Mouse (Mus musculus) kidney, adult 8-10 months (tissue): ENCODE data around the gene Angpt4.

Experiments used
- DNase-seq, 2 experiments: peaks; one replicate each; pipeline ENCODE4 v3.0.0; 2022

Angpt4 gene

DNA sequence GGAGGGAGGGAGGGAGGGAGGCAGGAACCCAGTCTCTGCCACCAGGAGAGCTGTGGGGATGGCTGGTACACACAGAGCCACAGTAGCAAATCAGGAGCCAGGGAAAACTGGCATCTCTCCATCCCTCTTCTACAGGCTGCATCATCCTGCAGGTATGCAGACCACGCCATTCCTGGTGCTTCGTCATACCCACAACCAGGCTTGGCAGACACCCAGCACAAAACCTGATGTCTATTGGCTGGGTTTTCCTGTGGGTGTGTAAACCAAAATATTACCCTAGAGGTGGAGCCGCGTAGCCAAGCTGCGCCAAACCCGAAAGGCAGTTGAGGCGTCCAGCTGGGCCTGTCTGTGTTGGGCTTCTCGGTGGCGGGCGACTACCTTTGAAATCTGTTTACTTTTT, 51.5 kb downstream of the Angpt4 start:
- peak; percentile 70 to 82 for DNase-seq

DNA sequence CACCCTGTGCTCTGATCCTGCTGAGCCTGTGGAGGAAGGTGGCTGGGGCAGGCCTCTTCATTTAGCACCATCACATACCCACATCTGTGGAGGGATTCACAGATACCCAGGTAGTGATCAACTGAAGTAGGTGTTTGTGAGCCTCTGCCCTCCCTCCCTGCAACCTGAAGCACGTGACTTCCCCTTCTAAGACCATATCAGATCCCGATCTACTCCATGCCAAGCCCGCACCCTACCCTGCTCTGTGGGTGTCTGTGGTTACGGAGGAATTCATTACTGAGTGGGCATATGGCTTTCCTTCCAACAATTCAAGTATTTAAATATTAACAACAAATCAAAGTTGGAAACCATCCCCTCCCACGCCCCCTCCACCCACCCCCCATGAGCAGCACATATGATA, 52.3 kb downstream of the Angpt4 start:
- no peak for DNase-seq

DNA sequence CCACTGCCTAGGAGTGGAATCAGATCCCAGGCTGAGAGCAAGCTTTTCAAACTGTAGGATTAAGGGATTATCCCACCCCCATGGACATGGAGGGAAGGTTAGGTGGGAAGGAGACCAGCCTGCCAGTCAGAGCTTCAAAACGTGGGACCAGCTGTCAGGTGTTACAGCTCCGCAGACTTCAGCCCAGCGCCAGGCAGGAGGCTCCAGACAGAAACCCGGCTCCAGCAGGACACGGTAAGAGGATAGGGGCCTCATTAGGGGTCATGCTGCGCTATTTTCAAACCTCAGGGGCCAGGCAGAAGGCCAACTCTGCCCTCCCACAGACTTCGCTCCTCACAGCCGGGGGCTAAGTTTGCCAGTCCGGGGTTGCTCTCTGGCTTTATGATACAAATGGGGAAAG, 53.0 kb downstream of the Angpt4 start:
- no peak for DNase-seq

DNA sequence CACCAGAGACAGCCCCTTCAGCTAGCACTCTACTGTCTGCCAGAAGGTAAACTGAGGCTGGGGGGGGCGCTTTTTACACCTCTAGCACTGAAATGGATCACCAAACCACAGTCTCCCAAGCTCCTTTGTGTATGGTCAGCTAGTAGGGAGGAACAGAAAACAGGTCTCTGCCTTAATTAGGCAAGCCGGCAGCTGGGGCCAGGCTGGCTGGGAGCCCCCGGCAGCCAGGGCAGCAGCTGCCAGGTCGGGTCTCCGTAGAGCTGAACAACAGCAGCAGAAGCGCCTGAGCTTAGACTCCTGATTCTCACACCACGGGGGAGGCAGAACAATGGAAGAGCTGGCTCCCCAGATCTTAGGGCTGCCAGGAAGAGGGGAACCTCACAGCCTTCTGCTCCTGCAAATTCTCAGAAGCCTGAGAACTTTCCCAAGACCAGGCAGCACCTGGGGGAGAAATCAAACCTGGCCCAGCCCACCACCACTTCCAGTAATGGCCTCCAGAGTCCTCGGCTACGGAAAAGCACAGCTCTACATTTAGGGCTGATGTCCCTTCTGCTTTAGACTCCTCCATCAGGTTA, 56.3 kb downstream of the Angpt4 start:
- no peak for DNase-seq

DNA sequence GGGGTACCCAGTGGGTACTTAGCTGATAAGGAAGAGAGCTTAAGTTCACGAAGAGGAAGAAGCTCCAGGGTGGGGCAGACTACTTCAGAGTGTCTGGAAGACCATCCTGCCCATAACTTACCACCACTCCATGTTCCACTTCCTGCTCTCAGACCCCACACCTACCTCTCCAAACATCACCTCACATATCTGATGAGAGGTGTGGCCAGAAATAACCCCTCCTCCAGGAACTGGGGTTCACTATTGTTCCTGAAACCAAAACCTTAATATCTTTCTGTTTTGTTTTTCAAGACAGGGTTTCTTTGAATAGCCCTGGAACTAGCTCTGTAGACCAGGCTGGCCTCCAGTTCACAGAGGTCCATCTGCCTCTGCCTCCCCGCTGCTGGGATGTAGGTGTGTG, 56.8 kb downstream of the Angpt4 start:
- DNase-seq = no peak

DNA sequence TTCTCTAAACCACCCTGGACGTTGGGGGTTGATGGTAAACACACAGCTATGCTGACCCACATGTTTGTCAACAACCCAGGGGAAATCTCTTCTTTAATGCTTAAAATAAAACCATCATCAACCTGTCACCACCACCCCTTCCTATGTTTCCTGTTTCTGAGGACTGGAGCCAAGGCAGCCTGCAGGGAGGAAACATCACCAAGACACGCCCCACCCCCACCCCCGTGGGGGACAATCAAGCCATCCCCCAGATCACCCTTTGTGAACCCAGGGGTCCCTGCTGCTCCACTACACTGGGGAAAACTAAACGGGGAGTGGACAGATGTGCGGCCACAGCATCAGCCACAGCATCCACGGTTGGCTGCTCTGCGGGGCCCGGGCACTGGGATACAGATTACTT, 57.4 kb downstream of the Angpt4 start:
- DNase-seq = peak in 1 of 2 experiments; percentile 38

DNA sequence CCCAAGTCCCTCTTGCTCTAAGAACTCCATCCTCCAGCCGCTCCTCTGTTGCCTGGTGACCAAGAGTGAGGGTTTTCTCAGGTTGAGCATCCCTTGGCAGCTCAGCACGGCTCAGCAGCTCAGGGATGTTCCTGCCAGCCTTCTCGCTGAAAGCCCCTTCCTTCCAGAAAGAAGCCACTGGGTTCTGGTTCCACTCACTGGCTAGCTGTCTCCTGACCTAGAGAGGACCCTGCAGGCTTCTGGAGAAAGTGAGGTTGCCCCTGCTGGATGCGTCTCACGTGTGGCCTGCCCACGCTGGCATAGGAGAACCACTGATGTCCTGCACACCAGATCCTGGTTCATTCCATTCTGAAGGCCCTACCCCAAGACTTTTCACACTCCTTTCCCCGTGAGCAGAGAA, 58.0 kb downstream of the Angpt4 start:
- DNase-seq = no peak

DNA sequence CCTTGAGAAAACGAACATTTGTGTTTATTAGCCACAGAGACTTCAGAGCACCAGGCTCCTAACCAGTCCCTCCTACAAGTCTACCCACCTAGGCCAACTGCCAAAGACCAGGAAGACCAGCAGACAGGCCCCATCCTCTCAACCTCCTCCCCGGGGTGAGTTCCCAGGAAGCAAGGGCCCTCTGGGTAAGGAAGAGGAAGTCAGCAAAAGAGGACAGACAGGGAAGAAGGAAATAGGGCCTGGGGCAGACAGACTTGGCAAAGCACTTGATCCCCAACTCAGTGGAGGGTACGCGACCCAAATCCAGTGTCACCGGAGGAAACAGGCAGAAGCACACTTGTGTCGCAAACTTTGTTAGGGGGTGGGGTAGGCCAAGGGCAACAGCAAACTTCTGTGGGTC, 58.4 kb downstream of the Angpt4 start:
- DNase-seq = no peak

DNA sequence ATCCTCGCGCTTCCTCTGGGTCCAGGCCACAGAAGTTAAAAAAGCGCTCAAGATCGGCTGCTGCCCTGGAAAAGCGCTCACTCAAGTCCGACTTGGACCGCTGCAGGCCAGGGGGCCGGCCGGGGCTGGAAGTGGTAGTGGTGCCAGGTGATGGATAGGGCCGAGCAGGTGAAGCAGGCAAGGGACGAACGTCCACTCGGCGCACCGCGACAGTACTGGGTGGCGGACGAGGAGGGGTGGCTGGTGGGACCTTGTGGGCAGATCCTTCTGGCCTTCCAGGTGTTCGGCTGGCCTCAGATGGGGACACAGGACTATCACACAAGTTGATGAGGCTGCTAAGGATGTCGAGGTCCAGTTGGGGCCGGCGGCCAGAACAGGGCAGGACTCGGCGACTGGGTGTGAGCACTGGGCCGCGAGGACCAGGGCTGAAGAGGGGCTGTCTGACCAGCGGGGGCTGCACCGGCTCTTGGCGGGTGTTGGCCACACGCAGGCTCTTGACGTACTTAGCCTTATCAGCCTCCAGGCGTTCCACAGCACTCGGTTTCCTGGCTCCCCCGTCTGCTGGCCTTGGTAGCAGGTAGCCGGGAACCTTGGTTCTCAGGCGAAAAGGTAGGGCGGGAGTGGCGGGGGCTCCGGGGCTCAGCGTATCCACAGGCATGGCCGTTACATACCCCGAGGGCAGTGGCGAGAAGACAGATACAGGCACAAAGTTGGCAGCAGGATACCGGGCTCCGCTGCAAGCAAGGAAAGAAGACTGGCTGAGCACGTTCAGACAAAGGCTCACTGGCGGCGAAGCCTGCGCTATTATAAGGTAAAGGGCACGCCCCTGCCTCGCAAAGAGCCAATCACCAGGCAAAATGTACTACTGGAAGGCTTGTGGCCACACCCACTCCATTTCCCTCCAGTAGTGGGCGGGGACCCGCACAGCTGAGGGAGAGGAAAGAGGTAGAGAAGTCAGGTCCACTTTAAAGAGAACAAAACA, 59.5 kb downstream of the Angpt4 start:
- DNase-seq = peak; percentile 86 to 88

DNA sequence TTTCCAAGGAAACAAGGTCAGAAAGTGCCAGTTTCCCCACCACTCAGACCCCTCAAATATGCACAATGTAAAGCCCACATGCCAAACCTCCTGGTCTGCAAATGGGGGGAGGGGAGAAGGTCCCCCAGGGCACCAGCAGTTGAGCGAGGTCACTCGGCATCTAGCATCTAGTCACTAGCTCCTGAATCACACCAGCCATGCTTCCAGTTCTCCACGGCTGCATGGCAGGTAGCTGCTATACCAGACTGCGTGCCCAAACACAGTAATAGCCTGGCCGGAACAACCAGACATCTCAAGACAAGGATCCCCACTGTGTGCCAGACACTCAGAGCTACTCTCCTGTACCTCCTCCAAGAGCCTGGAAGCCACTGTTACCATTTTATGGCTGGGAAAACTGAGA, 60.7 kb downstream of the Angpt4 start:
- no peak for DNase-seq

DNA sequence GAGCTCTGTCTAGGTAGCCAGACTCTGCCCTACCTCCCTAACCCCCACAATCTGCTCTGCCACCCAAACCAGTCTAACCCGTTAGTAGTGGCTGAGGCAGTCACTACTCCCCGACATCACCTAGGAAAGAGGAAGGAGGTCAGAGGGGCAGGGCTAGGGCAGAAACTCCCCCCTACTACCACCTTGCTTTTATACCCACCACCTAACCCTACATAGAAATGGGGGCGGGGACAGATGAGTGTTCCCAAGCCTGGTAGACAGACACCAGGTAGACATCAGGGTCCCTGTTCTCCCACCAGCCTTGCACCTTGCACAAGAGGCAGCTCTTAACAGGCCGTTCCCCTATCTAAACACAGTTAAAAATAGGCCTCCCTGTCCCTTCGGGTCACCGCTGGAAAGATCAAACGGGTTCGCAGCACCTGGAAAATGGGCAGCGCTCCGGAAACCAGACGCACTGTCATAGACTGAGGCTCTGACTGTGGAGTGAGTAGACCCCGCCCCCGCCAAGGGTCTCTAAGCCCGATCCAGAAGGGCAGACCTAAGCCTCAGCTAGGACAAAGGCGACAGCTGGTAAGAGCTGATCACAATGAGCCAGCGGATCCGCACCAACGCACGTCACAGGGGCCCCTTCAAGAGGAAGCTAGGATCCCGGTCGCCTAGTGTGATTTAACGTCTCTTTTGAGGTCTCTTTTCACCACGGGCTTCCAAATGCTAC, 62.0 kb downstream of the Angpt4 start:
- no peak for DNase-seq

DNA sequence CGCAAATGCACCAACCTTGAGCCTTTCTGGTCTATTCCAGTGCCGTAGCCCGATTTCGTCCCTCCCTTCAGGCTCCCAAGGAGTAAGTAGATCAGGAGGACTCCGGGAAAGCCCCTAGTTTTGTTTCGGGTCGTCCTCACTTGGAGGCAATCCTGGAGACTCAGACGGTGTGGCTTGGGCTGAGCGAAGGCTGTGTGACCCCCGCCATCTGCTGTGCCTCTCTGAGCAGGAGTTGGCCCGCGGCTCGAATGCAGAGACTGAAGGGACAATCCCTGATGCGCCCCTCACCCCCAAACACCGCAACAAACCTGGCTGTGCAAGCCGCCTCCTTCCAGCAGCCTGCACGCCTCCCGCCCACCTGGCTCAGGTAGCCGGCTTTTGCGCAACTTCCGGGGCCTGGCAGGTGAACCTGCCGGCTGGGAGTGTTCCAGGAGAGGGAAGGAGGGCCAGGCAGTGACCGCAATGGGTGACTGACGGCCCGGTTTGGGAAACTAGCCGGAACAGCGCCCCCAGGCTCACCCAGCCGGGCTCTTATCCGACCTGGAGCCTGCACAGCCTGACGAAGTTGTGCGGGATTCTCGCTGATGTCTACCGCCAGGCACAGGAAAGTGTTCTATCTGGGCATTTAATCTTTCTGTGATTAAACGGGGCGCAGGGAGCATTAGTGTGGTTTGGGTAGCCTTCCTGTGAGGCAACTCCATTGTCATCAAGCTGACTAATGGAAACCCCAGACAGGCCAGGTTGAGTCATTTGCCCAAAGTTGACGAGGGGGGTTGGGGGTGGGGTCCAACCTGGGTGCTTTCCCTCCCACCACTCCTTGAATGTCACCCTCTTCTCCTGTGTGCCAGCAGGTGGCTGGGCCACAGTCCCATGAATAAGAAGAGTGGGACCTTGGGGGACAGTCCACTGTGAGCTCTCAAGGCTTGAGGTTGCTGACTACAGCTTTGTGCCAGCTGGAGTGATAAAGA, 62.9 kb downstream of the Angpt4 start:
- peak; percentile 75 to 86 for DNase-seq

DNA sequence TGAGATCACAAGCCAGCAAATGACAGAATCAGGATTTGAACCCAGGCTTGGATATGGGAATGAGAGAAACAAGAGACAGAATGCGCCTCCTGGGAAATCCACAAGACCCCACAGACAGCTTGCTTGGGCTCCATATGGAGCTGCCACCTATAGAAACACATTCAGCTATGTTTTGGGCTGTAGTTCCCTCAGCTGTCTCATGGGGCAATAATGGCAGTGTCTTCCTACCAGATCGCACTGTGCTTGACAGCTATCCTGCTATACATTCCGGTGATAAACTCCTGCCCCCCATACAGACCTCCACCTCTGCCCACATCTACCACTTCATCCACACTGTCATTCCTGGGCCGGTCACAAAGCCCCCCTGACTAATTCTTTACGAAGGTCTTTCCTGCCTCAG, 64.3 kb downstream of the Angpt4 start:
- DNase-seq = no peak

DNA sequence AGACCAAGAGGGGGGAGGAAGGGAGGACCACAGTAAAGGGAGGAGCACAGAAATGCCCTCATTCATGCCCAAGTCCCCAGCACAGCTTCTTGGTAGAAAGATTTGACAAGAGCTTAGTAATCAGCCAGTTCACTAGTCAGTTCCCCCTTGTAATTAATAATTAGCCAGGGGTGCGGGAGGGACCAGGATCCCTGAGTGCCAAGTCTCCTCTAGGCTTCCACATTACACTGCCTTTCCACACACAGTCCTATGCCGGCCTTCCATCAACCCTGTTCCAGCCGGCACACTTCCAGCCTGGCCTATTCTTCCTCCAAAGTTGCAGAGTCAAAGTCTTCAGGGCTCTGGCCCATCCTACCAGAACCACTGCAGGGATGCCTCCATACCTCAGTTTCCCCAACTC, 65.1 kb downstream of the Angpt4 start:
- peak; percentile 74 to 90 for DNase-seq

DNA sequence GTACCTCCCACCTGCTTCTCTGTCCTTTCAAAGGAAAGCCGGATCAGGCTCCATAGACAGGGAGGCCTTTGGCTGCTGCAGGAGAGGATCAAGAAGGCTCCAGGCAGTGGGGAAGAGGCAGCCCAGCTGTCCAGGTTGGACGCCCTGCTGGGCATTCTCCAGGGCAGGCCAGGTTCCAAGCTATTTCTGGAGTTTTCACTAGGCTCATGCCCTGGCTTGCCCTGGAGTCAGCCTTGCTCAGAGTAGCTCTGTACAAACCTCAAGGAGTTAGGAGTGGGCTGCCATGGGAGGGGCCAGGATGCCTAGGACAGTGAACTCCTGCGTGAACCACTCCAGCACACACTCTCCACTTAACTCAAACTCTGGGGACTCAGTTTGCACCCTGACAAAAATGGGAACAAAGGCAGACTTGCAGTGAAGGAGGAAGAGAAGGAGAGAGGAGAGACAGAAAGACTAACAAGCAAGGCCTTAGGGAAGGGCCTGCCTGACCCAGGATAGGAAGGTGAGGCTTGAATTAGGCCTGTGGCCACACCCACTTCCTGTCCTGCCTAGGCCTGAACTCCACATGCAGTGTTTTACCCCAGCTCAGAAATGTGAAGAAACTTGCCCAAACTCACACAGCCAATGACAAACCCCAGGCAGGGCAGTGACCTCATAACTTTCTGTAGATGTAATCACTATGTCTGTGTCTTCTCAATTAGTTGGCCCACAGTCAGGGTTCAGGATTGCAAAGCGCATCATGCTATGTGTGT, 66.9 kb downstream of the Angpt4 start:
- DNase-seq = no peak

DNA sequence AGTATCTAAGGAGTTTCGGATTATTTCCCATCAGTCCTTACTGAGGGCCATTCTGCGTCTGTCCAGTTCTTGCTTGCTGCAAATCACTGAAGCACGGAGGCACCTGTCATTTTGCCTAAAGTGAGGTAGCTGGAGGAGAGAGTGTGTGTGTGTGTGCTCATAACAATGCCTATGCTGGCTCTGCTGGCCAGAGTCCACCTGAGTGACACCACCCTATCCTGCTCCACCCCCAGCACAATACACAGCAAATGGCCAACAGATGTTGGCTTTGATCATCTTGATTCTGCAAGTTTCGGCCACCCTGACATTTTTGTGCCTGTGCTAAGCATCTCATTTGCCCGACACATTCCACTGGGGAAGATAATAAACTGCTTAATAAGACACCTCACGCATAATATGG, 67.5 kb downstream of the Angpt4 start:
- no peak for DNase-seq

DNA sequence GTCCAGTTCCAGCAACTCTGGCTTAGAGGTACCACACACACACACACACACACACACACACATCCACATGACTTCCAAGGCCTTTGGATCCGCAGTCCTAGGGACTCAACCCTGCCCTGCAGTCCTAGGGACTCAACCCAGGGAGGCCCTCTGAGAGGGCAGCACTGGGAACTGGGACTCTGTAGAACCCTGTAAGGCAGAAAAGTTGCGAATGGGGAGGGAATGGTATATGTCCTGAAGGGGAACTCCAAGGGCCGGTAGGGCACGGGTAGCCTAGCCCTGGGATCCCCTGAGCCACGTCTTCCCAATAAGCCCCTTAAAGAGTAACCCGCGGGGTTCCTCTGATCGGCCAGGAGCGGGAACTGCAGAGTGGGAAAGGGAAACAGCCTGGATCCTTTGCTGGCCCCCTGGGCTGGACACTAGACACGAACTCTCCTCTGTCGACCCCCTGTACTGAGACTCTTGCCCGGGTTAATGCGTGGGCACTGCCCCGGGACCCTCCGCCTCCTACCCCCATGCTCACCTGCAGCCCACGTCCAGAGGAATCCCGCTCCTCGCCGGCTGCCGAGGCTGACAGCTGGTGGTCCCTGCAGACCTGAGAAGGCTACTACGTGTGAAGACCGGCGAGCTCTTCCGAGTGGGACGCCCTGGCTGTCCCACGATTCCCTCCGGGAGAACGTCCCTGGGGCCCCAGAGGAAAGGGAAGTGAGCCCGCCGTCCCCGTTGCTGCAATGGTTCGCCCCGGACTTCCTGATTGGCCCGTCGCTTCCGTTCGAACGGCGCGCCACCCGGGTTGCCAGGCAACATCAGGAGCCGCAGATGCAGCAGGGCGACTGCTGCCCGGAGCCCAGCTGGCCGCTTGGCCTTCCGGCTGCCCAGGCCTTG, 68.7 kb downstream of the Angpt4 start, which contains the start of gene Fam110a:
TSS of gene Fam110a (minus strand) at position 750 of the 885 bp plus-strand sequence.
- DNase-seq = peak; percentile 93 to 95

DNA sequence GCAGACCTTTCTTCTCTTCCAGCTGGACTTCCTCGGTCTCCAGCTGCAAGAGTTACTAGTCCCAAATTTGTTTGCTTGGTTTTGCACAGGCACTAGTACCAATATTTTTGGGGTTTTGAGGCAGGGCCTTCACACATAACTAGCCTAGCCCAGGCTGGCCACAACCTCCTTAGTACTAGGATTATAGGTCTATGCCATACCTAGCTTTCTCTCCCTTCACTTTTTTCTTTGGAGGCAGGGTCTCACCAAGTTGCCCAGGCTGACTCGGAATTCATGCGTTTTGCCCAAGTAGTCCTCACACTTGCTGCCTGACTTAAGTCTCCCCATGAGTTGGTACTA, 69.3 kb downstream of the Angpt4 start:
- DNase-seq = no peak

DNA sequence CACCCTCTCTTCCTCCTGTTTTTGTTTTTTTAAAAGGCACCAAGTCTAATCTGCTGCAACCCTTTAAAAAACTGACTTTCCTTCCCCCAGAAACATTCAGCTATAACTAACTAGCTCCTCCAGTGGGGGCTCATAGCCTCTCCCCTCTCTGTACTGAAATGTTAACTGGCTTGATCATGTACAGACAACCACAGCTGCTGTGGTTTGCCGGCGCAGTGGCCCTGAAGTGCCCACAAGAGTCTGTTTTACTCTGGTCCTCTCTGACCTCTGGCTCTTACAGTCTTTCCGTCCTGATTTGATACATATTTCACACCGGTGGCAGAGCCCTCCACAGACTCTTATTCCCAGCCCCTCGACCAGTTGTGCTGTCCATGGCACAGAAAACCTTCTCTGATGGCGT, 70.3 kb downstream of the Angpt4 start:
- DNase-seq = no peak

DNA sequence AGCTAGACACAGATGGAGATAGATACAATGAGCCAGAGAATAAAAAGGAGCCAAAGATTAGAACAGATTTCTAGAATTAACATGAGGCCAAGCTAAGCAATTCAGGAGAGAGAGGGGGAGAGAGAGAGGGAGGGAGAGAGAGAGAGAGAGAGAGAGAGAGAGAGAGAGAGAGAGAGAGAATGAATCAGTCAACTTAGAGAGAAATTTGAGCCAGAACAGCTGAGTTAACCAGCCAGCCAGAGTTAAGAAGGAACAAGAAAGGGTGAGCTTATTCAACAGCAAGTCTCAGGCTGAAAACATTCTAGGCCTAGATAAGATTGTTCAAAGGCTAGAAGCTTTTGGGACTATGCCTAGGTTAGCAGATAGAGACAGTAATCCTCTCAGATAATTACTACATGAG, 71.5 kb downstream of the Angpt4 start:
- DNase-seq = no peak

DNA sequence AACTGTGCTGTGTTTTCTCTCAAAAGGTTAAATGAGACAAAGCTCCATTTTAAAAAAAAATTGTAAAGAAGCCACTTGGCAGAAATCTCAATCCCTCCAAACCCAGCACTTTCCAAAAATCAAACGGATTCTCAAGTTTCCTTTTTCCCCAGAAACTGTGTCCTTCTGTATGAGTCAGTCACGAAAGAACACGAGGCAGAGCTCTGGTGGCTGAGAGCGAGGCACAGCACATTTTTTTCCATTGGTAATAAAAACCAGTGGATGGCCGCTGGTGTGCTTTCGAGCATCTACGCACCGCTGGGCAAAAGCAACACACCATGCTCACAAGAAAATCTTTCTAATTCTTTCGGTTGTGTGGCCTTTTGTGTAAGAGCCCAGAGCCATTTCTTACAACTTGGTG, 73.0 kb downstream of the Angpt4 start:
- DNase-seq = no peak
